Comparison of ENCODE assay signal across 7 mouse cellular contexts in the genomic region with DNA sequence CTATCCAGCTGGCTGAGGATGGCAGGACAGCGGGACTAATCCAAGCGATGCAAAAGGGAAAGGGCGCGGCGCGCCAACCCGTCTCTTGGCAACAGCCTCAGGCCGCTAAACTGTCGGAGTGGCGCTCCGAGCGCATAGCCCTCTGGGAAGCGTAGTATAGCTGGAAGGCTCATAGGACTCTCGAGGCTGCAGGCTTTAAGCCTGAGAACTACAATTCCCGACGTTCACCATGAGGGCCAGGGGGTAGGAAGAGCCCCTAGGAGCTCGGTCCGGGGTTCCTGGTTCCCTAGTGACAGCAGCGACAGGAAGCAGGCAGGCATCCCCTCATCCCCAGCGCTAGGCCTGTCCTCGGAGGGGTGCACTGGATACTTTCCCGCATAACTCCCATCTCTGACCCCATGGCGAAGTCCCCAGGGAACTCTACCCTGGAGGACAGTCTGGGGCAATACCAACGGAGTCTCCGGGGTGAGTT. TPM values are rescaled to one million over a fixed set of nuclear protein-coding genes. Genes with fewer than 3 reads are reported as not detected.
DNase-seq lines count a peak whose midpoint lies in the region; ATAC-seq lines count a peak whose summit lies in the region.

A gene (plus strand): TSS at position 70 of the 472 bp plus-strand sequence.

- peak within 1 kb of the TSS; percentile 98 for H3K27ac ChIP-seq in embryonic facial prominence, embryonic 10.5 days (replicated peaks)
- H3K27ac ChIP-seq in limb, embryonic 10.5 days = peak within 1 kb of the TSS; percentile 98
- peak within 1 kb of the TSS; percentile 100 for H3K27ac ChIP-seq in midbrain, embryonic 13.5 days

- no peaks in the 10 kb centered on the region for H3K36me3 ChIP-seq in embryonic facial prominence, embryonic 10.5 days (replicated peaks)
- no peaks in the 10 kb centered on the region for H3K36me3 ChIP-seq in limb, embryonic 10.5 days
- no peaks in the 10 kb centered on the region for H3K36me3 ChIP-seq in midbrain, embryonic 13.5 days

- peak; percentile 94 for DNase-seq in adrenal gland, postnatal 10 days
- DNase-seq in embryonic facial prominence, embryonic 10.5 days (ENCODE audit: low spot score) = peak; percentile 92
- DNase-seq in kidney, adult 11 months = peak; percentile 96
- peak; percentile 85 for DNase-seq in limb, embryonic 10.5 days (ENCODE audit: low spot score)
- peak; percentile 82 for DNase-seq in spleen, adult 12 weeks (ENCODE audit: low spot score)

- ATAC-seq in granulocyte monocyte progenitor cell, adult 5-6 weeks (replicated peaks; ENCODE audit: poor library complexity, severe bottlenecking) = peak; percentile 70
- ATAC-seq in midbrain, embryonic 13.5 days = peak; percentile 96

- H3K9me3 ChIP-seq in embryonic facial prominence, embryonic 10.5 days = no peaks in the 10 kb centered on the region
- no peaks in the 10 kb centered on the region for H3K9me3 ChIP-seq in limb, embryonic 10.5 days (replicated peaks)
- H3K9me3 ChIP-seq in midbrain, embryonic 13.5 days = no peaks in the 10 kb centered on the region

- H3K4me2 ChIP-seq in midbrain, embryonic 13.5 days (replicated peaks) = peak within 1 kb of the TSS; percentile 67

- peaks cover 21% of the 10 kb centered on the region for H3K4me1 ChIP-seq in embryonic facial prominence, embryonic 10.5 days
- peaks cover 14% of the 10 kb centered on the region for H3K4me1 ChIP-seq in limb, embryonic 10.5 days
- peaks cover 36% of the 10 kb centered on the region for H3K4me1 ChIP-seq in midbrain, embryonic 13.5 days (replicated peaks)

- H3K9ac ChIP-seq in midbrain, embryonic 13.5 days (replicated peaks) = peak within 1 kb of the TSS; percentile 97

- under 1% methylated on average over 25 of the region's 25 CpGs for WGBS in embryonic facial prominence, embryonic 10.5 days
- WGBS in limb, embryonic 10.5 days = under 1% methylated on average over 25 of the region's 25 CpGs
- under 1% methylated on average over 25 of the region's 25 CpGs for WGBS in midbrain, embryonic 13.5 days

- peak within 1 kb of the TSS; percentile 92 for H3K4me3 ChIP-seq in embryonic facial prominence, embryonic 10.5 days
- peak within 1 kb of the TSS; percentile 90 for H3K4me3 ChIP-seq in limb, embryonic 10.5 days
- peak within 1 kb of the TSS; percentile 91 for H3K4me3 ChIP-seq in midbrain, embryonic 13.5 days (replicated peaks)

- no peaks in the 10 kb centered on the region for H3K27me3 ChIP-seq in embryonic facial prominence, embryonic 10.5 days (replicated peaks; ENCODE audit: low read depth, poor library complexity, severe bottlenecking)
- H3K27me3 ChIP-seq in limb, embryonic 10.5 days (ENCODE audit: low read depth, poor library complexity, severe bottlenecking) = no peaks in the 10 kb centered on the region
- H3K27me3 ChIP-seq in midbrain, embryonic 13.5 days = no peaks in the 10 kb centered on the region

RNA-seq across cellular contexts. Expression of the gene that starts here (rescaled TPM):
- 10 to 100 TPM in 1 of 2 experiments, 1 to 10 TPM in 1; 6.6 to 10.7 TPM for total RNA-seq in adrenal gland, postnatal 10 days (2021)
- polyA plus RNA-seq in embryonic facial prominence, embryonic 10.5 days (2016; fragmentation: Nextera tagmentation; extraction: Ambion mirVana) = 14.6 and 15.6 TPM in 2 replicates
- total RNA-seq in granulocyte monocyte progenitor cell, adult 5-6 weeks (2014; fragmentation: Nextera tagmentation) = 10.5 and 15.8 TPM in 2 replicates
- 20.6 and 23.4 TPM in 2 replicates for total RNA-seq in granulocyte monocyte progenitor cell, adult 5-6 weeks (2017)
- 11.4 and 11.6 TPM in 2 replicates for polyA plus RNA-seq in limb, embryonic 10.5 days (2016; fragmentation: Nextera tagmentation; extraction: Ambion mirVana)
- polyA plus RNA-seq in midbrain, embryonic 13.5 days (2015; fragmentation: Nextera tagmentation; extraction: Ambion mirVana) = 24.2 and 28.5 TPM in 2 replicates

Comparison
In these comparisons a context has a peak if more than half of its experiments do, and no peak if none do; other contexts are left out.
1. Peak in every context shown above with its lines: DNase-seq, ATAC-seq, H3K4me3 ChIP-seq and H3K27ac ChIP-seq.